Mouse (Mus musculus): Measurements from ENCODE around the gene Arid3b.
"Not testable (repeated sequence)": the region's sequence is repeated elsewhere in the genome, so short reads cannot be mapped to it uniquely, and the experiment has no call there.

Arid3b gene

GRCm38 (mm10) chr9:57836581-57837170 is at the start of gene Arid3b:
Gene Arid3b (minus strand): TSS chr9:57836793.
- in situ Hi-C loops (cut with MboI; ENCODE audit: low sequenced_read_pairs): no loop called here

- in situ Hi-C loops (cut with MboI; ENCODE audit: low sequenced_read_pairs): no loop called here
Observed at GRCm38 (mm10) chr9:57883413-57883812, 46.8 kb upstream of the Arid3b start.

GRCm38 (mm10) chr9:57881781-57882180 is 45.2 kb upstream of the Arid3b start:
- in situ Hi-C loops (cut with MboI; ENCODE audit: low sequenced_read_pairs): not testable (repeated sequence)

GRCm38 (mm10) chr9:57880278-57880677 is 43.7 kb upstream of the Arid3b start:
- in situ Hi-C loops (cut with MboI; ENCODE audit: low sequenced_read_pairs): no loop called here

GRCm38 (mm10) chr9:57879213-57879612 is 42.6 kb upstream of the Arid3b start:
- in situ Hi-C loops (cut with MboI; ENCODE audit: low sequenced_read_pairs): no loop called here

GRCm38 (mm10) chr9:57874994-57875393 is 38.4 kb upstream of the Arid3b start:
- in situ Hi-C loops (cut with MboI; ENCODE audit: low sequenced_read_pairs): no loop called here

GRCm38 (mm10) chr9:57874134-57874533 is 37.5 kb upstream of the Arid3b start:
- in situ Hi-C loops (cut with MboI; ENCODE audit: low sequenced_read_pairs): no loop called here

- in situ Hi-C loops (cut with MboI; ENCODE audit: low sequenced_read_pairs): no loop called here
Observed at GRCm38 (mm10) chr9:57870273-57870816, 33.8 kb upstream of the Arid3b start.

GRCm38 (mm10) chr9:57868767-57869166 is 32.2 kb upstream of the Arid3b start:
- in situ Hi-C loops (cut with MboI; ENCODE audit: low sequenced_read_pairs): no loop called here

GRCm38 (mm10) chr9:57867880-57868279 is 31.3 kb upstream of the Arid3b start:
- in situ Hi-C loops (cut with MboI; ENCODE audit: low sequenced_read_pairs): no loop called here

- in situ Hi-C loops (cut with MboI; ENCODE audit: low sequenced_read_pairs): no loop called here
Observed at GRCm38 (mm10) chr9:57867236-57867635, 30.6 kb upstream of the Arid3b start.

- in situ Hi-C loops (cut with MboI; ENCODE audit: low sequenced_read_pairs): no loop called here
Observed at GRCm38 (mm10) chr9:57866530-57866929, 29.9 kb upstream of the Arid3b start.

GRCm38 (mm10) chr9:57864336-57864735 is 27.7 kb upstream of the Arid3b start:
- in situ Hi-C loops (cut with MboI; ENCODE audit: low sequenced_read_pairs): no loop called here

- in situ Hi-C loops (cut with MboI; ENCODE audit: low sequenced_read_pairs): no loop called here
Observed at GRCm38 (mm10) chr9:57861951-57862471, 25.4 kb upstream of the Arid3b start.

GRCm38 (mm10) chr9:57856456-57856855 is 19.9 kb upstream of the Arid3b start:
- in situ Hi-C loops (cut with MboI; ENCODE audit: low sequenced_read_pairs): no loop called here

GRCm38 (mm10) chr9:57854280-57854679 is 17.7 kb upstream of the Arid3b start:
- in situ Hi-C loops (cut with MboI; ENCODE audit: low sequenced_read_pairs): loop anchor here (5.0 kb wide), 1 partner anchor 143 kb away; no protein-coding TSS in a partner anchor

GRCm38 (mm10) chr9:57839032-57839431 is 2.4 kb upstream of the Arid3b start:
- in situ Hi-C loops (cut with MboI; ENCODE audit: low sequenced_read_pairs): no loop called here

GRCm38 (mm10) chr9:57835841-57836514 is 615 bp downstream of the Arid3b start:
- in situ Hi-C loops (cut with MboI; ENCODE audit: low sequenced_read_pairs): no loop called here

- in situ Hi-C loops (cut with MboI; ENCODE audit: low sequenced_read_pairs): no loop called here
Observed at GRCm38 (mm10) chr9:57834629-57835417, 1.8 kb downstream of the Arid3b start.

- in situ Hi-C loops (cut with MboI; ENCODE audit: low sequenced_read_pairs): no loop called here
Observed at GRCm38 (mm10) chr9:57833762-57834471, 2.7 kb downstream of the Arid3b start.
